Mouse (Mus musculus) frontal cortex, postnatal 36 days (tissue): Measurements from ENCODE around the gene Corin.
A peak's percentile ranks its signal among the peaks of the same experiment; 100 is the strongest.

Source experiments
- DNase-seq, 2 experiments: peaks; one replicate each; pipeline ENCODE4 v3.0.0; 2022; ENCODE audit warnings: low spot score in 2 of 2

Gene Corin

DNA sequence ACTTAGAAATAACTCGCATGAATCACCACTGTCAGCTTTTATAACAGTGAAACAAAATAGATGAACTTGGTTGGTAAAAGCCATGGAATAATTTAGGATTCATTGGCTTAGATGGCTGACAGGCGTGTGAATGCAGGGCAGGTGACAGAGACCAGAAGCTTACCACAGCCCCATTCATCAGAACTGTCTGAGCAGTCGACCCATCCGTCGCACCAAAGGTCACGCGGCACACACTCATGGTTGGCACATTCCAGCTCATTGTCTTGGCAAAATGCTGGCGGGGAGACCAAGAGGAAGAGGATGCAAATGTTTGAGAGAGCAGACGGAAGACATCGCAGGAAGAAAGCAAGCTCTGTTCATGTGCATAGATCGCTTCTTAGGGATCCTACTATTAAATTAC lies 173.6 kb downstream of the Corin start:
- no peak for DNase-seq

DNA sequence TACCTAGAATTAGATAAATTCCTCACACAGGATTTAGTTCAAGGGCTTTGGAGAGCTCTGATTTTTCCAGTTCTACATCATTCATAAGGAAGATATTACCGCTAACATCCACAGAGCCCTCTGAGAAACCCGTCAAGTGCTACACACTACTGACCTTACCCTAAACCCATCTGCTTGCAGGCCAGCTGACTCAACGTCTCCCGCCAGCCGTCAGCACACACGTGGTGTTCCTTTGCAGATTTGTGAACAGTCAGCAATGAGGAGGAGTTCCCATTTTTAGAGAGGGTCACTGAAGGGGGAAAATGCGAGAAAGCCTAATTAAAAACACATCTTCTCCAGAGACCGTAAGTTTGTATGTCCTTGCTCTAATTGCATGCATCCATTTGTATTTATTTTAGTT lies 174.8 kb downstream of the Corin start:
- DNase-seq = no peak

DNA sequence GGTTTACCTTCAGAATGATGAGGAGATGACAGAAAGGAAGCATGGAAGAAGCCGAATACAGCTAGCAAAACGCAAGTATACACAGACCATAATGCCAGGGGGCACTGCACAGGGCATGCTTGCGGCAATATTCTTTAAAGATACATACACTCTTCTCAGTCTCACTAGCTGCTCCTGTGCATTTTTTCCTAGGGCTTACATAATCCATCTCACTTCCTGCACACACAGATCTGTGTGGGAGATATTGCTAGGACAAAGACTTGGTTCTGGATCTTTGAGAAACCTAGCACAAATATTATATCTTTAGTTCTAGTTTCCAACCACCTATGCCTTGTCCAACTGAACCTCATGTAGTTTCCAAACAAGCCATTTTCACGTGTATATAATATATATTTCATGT lies 189.0 kb downstream of the Corin start:
- no peak for DNase-seq

DNA sequence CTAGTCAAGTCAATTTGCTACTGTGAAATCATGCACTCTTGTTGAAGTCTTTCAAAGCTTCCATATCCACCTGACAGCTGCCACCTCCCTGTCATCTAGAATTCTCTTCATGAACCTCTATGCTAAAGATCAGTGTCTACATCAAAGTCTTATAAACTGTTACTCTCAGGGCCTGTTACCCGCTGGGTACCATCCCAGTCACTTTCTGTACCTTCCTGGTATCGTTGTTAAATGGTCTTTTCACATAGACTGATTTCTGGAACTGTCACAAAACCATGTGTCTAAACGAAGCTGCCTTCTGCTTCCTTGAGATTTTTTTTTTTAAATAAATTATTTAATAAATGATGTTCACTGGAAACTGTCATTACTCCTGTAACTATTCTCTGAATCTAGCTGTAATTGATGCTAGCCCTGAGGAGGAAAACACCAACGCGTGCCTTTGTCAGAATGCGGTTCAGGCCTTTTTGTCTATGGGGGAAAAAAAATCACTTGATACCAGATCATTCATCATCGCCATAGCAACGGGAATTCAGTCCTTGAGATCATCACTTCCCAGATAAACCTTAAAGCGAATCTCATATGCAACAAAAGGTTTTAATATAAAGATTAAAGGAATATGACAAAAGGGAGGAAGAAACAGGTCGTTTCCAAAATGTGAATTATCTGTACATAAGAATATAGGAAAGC lies 205.7 kb downstream of the Corin start:
- no peak for DNase-seq

DNA sequence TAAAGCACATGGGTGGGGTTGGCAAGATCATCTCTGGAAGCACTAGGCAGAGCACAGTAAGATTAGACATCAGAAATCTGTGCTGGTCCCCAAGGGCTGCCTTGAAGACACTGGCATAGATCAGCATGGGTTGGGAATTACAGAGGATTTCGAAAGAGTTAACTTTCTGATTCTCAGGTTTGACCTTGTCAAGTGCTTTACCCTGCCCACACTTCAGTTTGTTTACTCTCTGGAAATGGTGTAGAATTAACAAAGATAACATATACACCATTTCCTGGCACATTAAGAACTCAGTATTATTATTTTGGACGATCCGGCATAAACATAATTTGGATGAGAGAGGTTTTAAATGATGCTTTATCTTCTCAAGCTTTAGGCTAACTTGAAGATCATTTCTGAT lies 219.2 kb downstream of the Corin start:
- no peak for DNase-seq

DNA sequence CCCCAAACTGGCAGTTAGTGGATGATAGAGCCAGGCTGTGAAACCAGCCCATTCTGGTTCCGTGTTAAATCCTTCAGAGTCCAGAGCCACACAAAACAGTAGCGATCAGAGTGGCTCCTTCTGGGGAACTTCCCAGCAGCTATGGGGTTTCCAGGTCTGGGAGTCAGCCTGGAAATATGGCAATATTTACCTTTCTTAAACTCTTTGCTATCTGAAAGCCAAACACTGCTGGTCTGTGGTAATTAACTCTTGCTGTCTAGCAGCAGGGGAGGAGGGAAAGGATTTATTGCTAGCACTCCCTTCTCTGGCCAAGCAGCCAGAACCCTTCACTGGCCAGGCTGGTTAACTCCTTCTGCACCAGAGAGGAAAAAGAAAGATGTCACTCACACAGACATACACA lies 221.4 kb downstream of the Corin start:
- no peak for DNase-seq

DNA sequence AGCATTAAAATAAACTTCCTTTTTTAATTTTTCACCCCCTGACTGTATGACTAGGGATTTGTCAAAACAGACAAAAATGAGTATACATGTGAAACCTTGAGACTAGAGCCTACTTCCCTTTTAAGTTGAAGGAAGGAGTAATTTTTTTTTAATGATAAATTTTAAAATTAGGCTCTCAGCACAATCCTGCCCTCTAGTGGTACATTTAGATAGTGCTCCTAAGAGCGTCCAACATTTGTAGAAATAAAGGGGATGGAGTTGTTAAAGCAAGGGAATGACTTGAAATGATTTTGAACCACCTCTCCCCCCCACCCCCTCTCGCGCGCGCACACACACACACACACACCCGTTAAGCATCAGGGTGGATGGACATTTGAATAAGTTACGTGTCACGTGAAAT lies 234.6 kb downstream of the Corin start:
- DNase-seq = peak in 1 of 2 experiments; percentile 52

DNA sequence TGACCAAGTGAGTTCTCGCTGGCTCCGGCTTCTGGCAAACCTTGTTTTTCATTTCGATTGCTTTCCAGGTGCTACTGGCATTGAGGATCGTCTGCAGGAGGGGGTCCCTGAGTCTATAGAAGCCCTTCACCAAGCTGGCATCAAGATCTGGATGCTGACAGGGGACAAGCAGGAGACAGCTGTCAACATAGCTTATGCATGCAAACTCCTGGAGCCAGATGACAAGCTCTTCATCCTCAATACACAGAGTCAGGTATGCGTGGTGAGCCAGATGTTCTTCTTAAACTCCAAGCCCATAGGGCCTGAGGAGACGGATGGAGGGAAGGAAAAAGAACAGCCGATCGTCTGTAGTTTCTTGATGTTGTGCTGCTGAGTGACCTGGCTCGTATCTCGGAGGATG lies 235.1 kb downstream of the Corin start:
- DNase-seq = no peak

DNA sequence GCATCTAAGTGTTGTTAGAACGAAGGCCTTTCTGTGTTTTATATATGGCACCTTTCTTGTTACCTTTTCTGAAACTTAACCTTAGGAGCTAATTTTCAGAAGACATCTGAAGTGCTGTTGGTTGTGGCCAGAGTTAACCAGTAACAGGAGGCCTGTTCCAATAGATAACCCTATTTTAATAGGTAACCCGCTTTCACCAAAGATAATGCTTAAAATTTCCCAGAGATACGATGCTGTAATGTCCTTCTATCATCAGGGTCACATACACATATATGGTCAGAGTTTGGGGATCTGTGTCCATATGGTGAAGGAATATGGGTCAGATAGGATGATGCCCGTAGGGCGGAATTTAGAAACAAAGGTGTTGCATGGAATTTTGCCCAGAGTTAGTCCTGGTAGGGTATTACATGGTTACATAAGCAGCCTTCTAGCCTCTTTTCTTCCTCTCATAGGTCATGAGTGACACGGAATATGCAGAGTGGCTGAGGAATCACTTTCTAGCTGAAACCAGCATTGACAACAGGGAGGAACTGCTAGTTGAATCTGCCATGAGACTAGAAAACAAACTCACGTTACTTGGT lies 237.2 kb downstream of the Corin start:
- no peak for DNase-seq

DNA sequence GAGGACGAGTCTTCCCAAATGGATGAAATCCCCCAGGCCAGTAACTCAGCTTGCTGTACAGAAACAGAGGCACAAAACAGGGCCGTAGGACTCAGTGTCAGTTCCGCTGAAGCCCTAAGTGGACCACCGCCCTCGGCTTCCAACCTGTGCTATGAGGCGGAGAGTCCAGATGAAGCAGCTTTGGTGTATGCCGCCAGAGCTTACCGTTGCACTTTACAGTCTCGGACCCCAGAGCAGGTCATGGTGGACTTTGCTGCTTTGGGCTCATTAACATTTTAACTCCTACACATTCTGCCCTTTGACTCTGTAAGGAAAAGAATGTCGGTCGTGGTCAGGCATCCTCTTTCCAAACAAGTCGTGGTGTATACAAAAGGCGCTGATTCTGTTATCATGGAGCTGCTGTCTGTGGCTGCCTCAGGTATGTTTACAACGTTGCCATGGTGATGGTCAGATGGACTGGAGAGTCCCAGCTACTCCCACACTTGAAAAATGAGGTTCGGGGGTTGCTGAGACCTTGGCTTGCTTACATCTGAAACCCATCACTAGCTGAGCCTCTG lies 240.0 kb downstream of the Corin start:
- DNase-seq = no peak

DNA sequence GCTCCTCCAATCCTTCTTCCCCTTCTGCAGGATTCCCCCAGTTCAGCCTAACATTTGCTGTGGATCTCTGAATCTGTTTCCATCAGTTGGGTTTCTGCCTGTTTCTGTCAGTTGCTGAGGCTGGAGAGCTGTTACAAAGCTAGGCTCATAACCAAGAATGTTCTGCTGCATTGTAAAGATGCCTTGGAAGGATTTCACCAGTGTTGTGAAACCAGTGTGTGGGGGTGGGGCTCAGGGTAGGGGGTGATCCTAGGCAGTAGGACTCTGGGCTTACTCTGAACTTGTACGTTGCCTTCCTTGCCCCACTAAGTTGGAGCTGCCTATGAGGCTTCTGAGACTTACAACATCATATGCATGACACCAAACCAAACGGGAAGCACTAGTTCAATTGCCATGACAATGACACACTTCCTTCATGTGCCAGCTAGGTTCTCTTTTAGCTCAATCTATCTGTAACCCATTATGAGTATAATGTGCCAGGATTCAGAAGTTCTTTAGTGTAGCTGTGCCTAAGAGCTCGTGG lies 242.4 kb downstream of the Corin start:
- no peak for DNase-seq

DNA sequence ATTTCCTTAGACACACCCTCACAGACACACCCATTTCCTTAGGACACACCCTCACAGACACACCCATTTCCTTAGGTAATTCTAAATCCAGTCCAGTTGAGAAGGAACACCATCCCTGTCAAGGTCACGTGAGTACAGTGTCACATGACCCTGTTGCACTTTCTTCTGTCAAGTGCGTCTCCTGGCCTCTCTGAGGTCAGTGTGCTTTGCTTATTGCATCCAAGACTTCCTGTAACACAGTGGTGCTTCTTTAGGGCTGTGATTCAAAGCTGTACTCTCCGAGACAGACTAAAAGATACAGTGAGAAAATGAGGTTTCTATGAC lies 245.0 kb downstream of the Corin start:
- DNase-seq = no peak

DNA sequence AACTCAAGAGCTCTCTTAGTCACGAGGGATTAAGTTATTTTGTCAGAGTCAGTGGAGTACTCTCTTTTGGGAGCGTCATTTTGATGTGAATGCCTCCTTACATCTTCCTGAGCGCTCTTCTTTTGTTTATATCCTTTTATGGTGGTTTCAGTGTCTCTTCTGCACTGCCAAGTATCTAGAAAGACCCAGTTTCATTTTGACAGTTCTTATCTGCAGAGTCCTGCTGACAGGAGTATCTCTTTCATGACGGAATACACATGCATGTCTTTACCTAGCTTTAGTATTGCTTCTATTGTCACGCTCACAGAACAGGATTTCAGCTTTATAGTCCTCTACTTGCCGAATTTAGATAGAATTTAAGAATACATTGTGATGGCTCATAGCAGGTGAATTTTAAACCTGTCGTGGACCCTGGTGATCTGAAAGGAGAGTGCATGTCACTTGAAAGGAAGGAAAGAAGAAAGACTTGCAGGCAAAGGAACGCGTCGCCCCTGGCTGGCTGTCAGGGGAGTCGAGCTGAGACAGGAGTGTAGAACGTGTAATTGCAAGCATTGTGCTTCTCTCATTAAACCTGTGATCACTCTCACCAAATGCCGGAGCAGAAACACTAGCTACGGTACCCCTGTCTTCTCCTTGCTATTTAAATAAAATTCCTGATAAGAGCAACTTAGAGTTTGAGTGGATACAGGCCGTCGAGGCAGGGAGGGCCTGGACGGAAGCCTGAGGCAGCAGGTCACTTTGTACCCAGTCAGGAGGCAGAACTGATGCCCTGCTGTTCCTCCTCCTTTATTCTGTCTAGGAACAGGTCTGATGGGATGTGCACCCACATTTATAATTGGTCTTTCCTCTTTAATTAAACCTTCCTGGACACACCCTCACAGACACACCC lies 245.6 kb downstream of the Corin start:
- DNase-seq = no peak

DNA sequence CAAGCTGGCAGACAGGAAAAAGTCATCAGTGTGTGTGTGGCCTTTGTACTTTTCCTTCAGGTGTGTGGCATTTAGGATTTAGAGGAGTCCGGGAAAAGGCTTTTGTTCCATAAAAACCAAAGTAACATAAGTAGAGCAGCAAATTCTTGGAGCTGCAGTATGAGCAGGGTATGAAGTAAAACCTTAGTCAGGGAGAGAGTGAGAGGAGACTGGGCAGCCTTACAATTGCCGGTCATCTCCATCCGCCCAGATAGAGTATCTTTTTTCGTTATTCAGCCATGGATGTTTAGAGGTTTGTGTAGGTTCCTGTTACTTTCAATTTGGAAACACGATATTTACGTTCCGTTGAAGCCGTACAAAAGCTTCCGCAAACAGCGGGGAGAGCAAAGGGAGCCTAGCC lies 247.2 kb downstream of the Corin start:
- DNase-seq = no peak

DNA sequence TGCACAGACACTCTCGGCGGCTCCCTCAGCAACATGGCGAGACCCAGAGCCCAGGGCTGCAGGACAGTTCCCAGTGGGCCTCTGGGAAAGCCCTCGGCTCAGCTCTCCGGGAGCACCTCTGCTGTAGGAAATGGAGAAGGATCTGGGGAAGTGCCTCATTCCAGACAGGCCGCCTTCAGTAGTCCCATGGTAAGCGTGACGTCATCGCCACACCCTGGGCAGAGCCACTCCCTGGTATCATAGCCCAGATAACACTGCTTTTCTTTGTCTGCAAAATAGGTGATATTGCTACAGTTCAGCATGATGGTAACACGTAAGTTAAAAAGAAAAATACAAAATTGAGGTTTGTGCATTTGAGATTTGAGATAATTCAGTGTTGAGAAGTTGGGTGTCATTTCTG lies 249.3 kb downstream of the Corin start:
- no peak for DNase-seq

DNA sequence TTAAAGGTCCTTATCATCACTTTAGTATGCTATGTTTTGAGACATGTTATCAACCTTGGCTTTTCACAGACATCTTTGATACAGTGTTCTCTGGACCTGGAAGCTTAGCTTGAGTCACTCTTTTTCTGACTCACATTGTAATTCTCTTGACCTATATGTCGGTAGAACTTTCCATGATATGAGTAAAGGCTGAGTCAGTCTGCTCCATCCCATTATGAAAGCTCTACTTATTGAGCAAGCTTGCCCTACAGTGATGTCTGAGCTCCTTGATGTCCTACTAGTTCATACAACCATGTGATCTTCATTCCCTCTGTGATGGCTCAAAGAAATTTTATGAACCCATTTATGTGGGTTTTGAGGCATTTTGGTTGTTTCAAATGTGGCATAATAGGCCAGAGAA lies 254.1 kb downstream of the Corin start:
- no peak for DNase-seq
